Mouse (Mus musculus) midbrain, postnatal 0 days (tissue): ENCODE measurements at regions not wholly inside any gene's neighbourhood (a gene's known extent, or its start where the extent isn't known, plus 50 kb on each side); places are given as distances from the start of the nearest gene placed in this dataset.

Experiments used
- ATAC-seq: fragments of 200-750 bp; cut with Nextera tagmentation; 2 replicates; pipeline ENCODE4 v1.8.0; 2017; ENCODE audit warnings: moderate number of reproducible peaks, mild to moderate bottlenecking, moderate TSS enrichment, moderate library complexity; ENCODE audit not compliant: low FRiP score
- DNase-seq: peaks from one replicate; pipeline ENCODE4 v3.0.0-alpha.2; 2015; ENCODE audit warnings: low spot score
- H3K27ac ChIP-seq: fragments of 300-500 bp; sonication (generic); 2 replicates; pipeline ENCODE4 v1.5.1; 2014; ENCODE audit warnings: low read depth, mild to moderate bottlenecking, low read length, mixed read lengths
- H3K27me3 ChIP-seq: fragments of 300-500 bp; sonication (generic); 2 replicates; pipeline ENCODE4 v1.6.1; 2014; ENCODE audit warnings: low read length, control low read depth, mixed read lengths; ENCODE audit not compliant: insufficient read depth
- H3K36me3 ChIP-seq: fragments of 300-500 bp; sonication (generic); 2 replicates; pipeline ENCODE4 v1.6.1; 2014; ENCODE audit warnings: low read length, control low read depth, mixed read lengths; ENCODE audit not compliant: insufficient read depth
- H3K4me1 ChIP-seq: fragments of 300-500 bp; sonication (generic); 2 replicates; pipeline ENCODE4 v1.6.1; 2014; ENCODE audit warnings: mild to moderate bottlenecking, control low read depth, antibody characterized with exemption, low read length, mixed read lengths; ENCODE audit not compliant: insufficient read depth
- H3K4me2 ChIP-seq: fragments of 300-500 bp; sonication (generic); 2 replicates; pipeline ENCODE4 v1.6.1; 2014; ENCODE audit warnings: low read depth, mild to moderate bottlenecking, low read length, mixed read lengths; ENCODE audit not compliant: poor library complexity, severe bottlenecking
- H3K4me3 ChIP-seq: fragments of 300-500 bp; sonication (generic); 2 replicates; pipeline ENCODE4 v1.5.1; 2014; ENCODE audit warnings: low read depth, mild to moderate bottlenecking, low read length, moderate library complexity
- H3K9ac ChIP-seq: fragments of 300-500 bp; sonication (generic); replicated peaks from 2 replicates; pipeline ENCODE4 v1.6.1; 2014; ENCODE audit warnings: mild to moderate bottlenecking, low read length, moderate library complexity, mixed read lengths; ENCODE audit not compliant: poor library complexity, severe bottlenecking
- H3K9me3 ChIP-seq: fragments of 300-500 bp; sonication (generic); 2 replicates; pipeline ENCODE4 v1.6.1; 2016; ENCODE audit warnings: low read length, control low read depth
- CTCF ChIP-seq: IDR thresholded peaks from 2 replicates; pipeline ENCODE4 v1.5.1; 2016; ENCODE audit warnings: antibody characterized with exemption, mild to moderate bottlenecking
- WGBS: fragments of 180-500 bp; shearing (Covaris S2); extraction: QIAGEN DNeasy Blood & Tissue Kit; methylation state at CpG from one replicate; pipeline ENCODE4 v1.1.7; 2014; 5-methylcytosine and 5-hydroxymethylcytosine counted together

- Histone ChIP-seq H3K9ac (0 out of 2 replicates have a peak overlapping the region, but pooled peaks have one; percentile 9), H3K4me3 (no peak overlapping the region), H3K27me3 (no peaks in the 10 kb centered on the region), H3K4me2 (0 out of 2 replicates have a peak overlapping the region, but pooled peaks have one; percentile 6), H3K9me3 (no peaks in the 10 kb centered on the region), H3K36me3 (no peaks in the 10 kb centered on the region), H3K4me1 (peaks cover 16% of the 10 kb centered on the region), H3K27ac (peak overlapping the region; percentile 52)
- 8% methylated on average over 11 of the region's 11 CpGs for WGBS
- no peak for ATAC-seq
- TF ChIP-seq CTCF = peak; percentile 83
- DNase-seq = peak; percentile 94
These were observed 302.2 kb upstream of the Arglu1 start for GRCm38 (mm10) chr8:8992461-8993032.

GRCm38 (mm10) chr8:8991026-8991425 lies 300.7 kb upstream of the Arglu1 start:
- WGBS = 79% methylated on average over 8 of the region's 8 CpGs
- H3K9me3 ChIP-seq = no peaks in the 10 kb centered on the region
- no peaks in the 10 kb centered on the region for H3K36me3 ChIP-seq
- H3K4me3 ChIP-seq = no peak overlapping the region
- H3K4me1 ChIP-seq = peaks cover 16% of the 10 kb centered on the region
- DNase-seq (no peak), ATAC-seq (no peak)
- no peak for TF ChIP-seq CTCF
- no peak overlapping the region for H3K27ac ChIP-seq
- H3K4me2 ChIP-seq = no peak overlapping the region
- H3K9ac ChIP-seq = no peak overlapping the region
- no peaks in the 10 kb centered on the region for H3K27me3 ChIP-seq

- H3K9me3 ChIP-seq = no peaks in the 10 kb centered on the region
- TF ChIP-seq CTCF = peak; percentile 39; the same call in 1 of the 2 replicates
- DNase-seq (no peak), ATAC-seq (no peak)
- no peak overlapping the region for H3K27ac ChIP-seq
- no peaks in the 10 kb centered on the region for H3K4me1 ChIP-seq
- no peaks in the 10 kb centered on the region for H3K27me3 ChIP-seq
- no peak overlapping the region for H3K9ac ChIP-seq
- no peaks in the 10 kb centered on the region for H3K36me3 ChIP-seq
- no peak overlapping the region for H3K4me3 ChIP-seq
- 82% methylated on average over 9 of the region's 9 CpGs for WGBS
- no peak overlapping the region for H3K4me2 ChIP-seq
These were observed 295.7 kb upstream of the Arglu1 start for GRCm38 (mm10) chr8:8986068-8986467.

- DNase-seq = no peak
- TF ChIP-seq CTCF = peak; percentile 55
- ATAC-seq = no peak
- no peak overlapping the region for H3K27ac ChIP-seq
- H3K4me2 ChIP-seq = no peak overlapping the region
- H3K36me3 ChIP-seq = no peaks in the 10 kb centered on the region
- no peaks in the 10 kb centered on the region for H3K4me1 ChIP-seq
- 90% methylated on average over 13 of the region's 13 CpGs for WGBS
- no peaks in the 10 kb centered on the region for H3K9me3 ChIP-seq
- H3K9ac ChIP-seq = no peak overlapping the region
- no peak overlapping the region for H3K4me3 ChIP-seq
- H3K27me3 ChIP-seq = no peaks in the 10 kb centered on the region
These were observed 295.1 kb upstream of the Arglu1 start for GRCm38 (mm10) chr8:8985395-8985794.

GRCm38 (mm10) chr8:8984829-8985251 lies 294.5 kb upstream of the Arglu1 start:
- H3K36me3 ChIP-seq = no peaks in the 10 kb centered on the region
- WGBS = 22% methylated on average over 11 of the region's 11 CpGs
- no peaks in the 10 kb centered on the region for H3K9me3 ChIP-seq
- H3K4me3 ChIP-seq = no peak overlapping the region
- no peak for ATAC-seq
- no peaks in the 10 kb centered on the region for H3K27me3 ChIP-seq
- peak overlapping the region; percentile 0; the same call in 1 of the 2 replicates for H3K4me2 ChIP-seq
- no peak for TF ChIP-seq CTCF
- H3K27ac ChIP-seq = no peak overlapping the region
- no peak overlapping the region for H3K9ac ChIP-seq
- H3K4me1 ChIP-seq = no peaks in the 10 kb centered on the region
- no peak for DNase-seq

- peak; percentile 58; the same call in 1 of the 2 replicates for ATAC-seq
- 14% methylated on average over 13 of the region's 13 CpGs for WGBS
These were observed 294.0 kb upstream of the Arglu1 start for GRCm38 (mm10) chr8:8984159-8984828.

More at GRCm38 (mm10) chr8:8984159-8984828, 294.0 kb upstream of the Arglu1 start:
- no peak overlapping the region for H3K9ac ChIP-seq
- H3K27me3 ChIP-seq = no peaks in the 10 kb centered on the region
- no peak overlapping the region for H3K27ac ChIP-seq
- TF ChIP-seq CTCF = no peak
- DNase-seq = no peak
- no peaks in the 10 kb centered on the region for H3K9me3 ChIP-seq
- H3K4me2 ChIP-seq = peak overlapping the region; percentile 0; the same call in 1 of the 2 replicates
- H3K4me1 ChIP-seq = no peaks in the 10 kb centered on the region
- H3K36me3 ChIP-seq = no peaks in the 10 kb centered on the region
- H3K4me3 ChIP-seq = no peak overlapping the region
